In genomic region chr2:131128211-131128610, GRCm38 (mm10) we compare ENCODE assay signal across 9 mouse cellular contexts. TPM values are rescaled to one million over a fixed set of nuclear protein-coding genes. Genes with fewer than 3 reads are reported as not detected.
DNase-seq lines count a peak whose midpoint lies in the region; ATAC-seq lines count a peak whose summit lies in the region.
"Had no signal": no experiment of that assay in that cellular context is flagged by ENCODE, and none has a peak within 500 bp of the region (broad histone marks: within the 10 kb centered on the region; RNA-seq: fewer than 3 reads in every experiment).

No protein-coding gene starts in this region.

- no peaks in the 10 kb centered on the region for H3K36me3 ChIP-seq in liver, embryonic 16.5 days (ENCODE audit: control insufficient read depth, insufficient read depth)
- H3K36me3 ChIP-seq in stomach, embryonic 15.5 days = no peaks in the 10 kb centered on the region

- peak overlapping the region; percentile 64 for H3K4me3 ChIP-seq in liver, embryonic 16.5 days (ENCODE audit: low read depth, low read length)
- peak overlapping the region; percentile 65 for H3K4me3 ChIP-seq in stomach, embryonic 15.5 days (replicated peaks)

- peak; percentile 4 to 41 for DNase-seq in adrenal gland, adult (ENCODE audit: inconsistent age in 2 of 2, low spot score in 1 of 2)
- DNase-seq in adrenal gland, postnatal 10 days = no peak
- peak; percentile 12 for DNase-seq in urinary bladder, postnatal 14 days (ENCODE audit: low spot score)
- DNase-seq in urinary bladder, postnatal 36 days (ENCODE audit: low spot score in 2 of 2) = no peak
- DNase-seq in layer of hippocampus, postnatal 14 days (ENCODE audit: low spot score in 2 of 2) = no peak
- DNase-seq in adrenal gland, adult 8-10 months = no peak

- no peaks in the 10 kb centered on the region; the same call in 1 of the 2 replicates for H3K27me3 ChIP-seq in liver, embryonic 16.5 days (ENCODE audit: control insufficient read depth, insufficient read depth, low read depth, low read length)
- no peaks in the 10 kb centered on the region for H3K27me3 ChIP-seq in stomach, embryonic 15.5 days (replicated peaks)

- no peak overlapping the region; the same call in 1 of the 2 replicates for H3K27ac ChIP-seq in liver, embryonic 16.5 days (ENCODE audit: low read length)
- no peak overlapping the region for H3K27ac ChIP-seq in stomach, embryonic 15.5 days

- no peak for ATAC-seq in liver, embryonic 16.5 days (ENCODE audit: low read depth)
- no peak for ATAC-seq in stomach, embryonic 15.5 days (ENCODE audit: insufficient read depth, low FRiP score, low read depth)

- 75% methylated on average over 5 of the region's 5 CpGs for WGBS in liver, embryonic 16.5 days (ENCODE audit: insufficient replicate concordance)
- 65% methylated on average over 5 of the region's 5 CpGs for WGBS in stomach, embryonic 15.5 days

- peak overlapping the region; percentile 84 for H3K4me2 ChIP-seq in liver, embryonic 16.5 days (ENCODE audit: low read depth, low read length)
- peak overlapping the region; percentile 75 for H3K4me2 ChIP-seq in stomach, embryonic 15.5 days

- H3K9ac ChIP-seq in liver, embryonic 16.5 days (ENCODE audit: low read depth, low read length) = peak overlapping the region; percentile 8; the same call in 1 of the 2 replicates
- H3K9ac ChIP-seq in stomach, embryonic 15.5 days = peak overlapping the region; percentile 60; the same call in 1 of the 2 replicates

- H3K4me1 ChIP-seq in liver, embryonic 16.5 days (ENCODE audit: control insufficient read depth, low read depth, low read length) = peaks cover 60% of the 10 kb centered on the region
- H3K4me1 ChIP-seq in stomach, embryonic 15.5 days = peaks cover 26% of the 10 kb centered on the region

- H3K9me3 ChIP-seq in liver, embryonic 16.5 days (replicated peaks; ENCODE audit: control insufficient read depth, low read length) = no peaks in the 10 kb centered on the region
- no peaks in the 10 kb centered on the region for H3K9me3 ChIP-seq in stomach, embryonic 15.5 days

RNA-seq across cellular contexts. Expression of gene Hspa12b, which starts 1.1 kb away (rescaled TPM):
- 10 to 100 TPM; 23.5 to 27.5 TPM for total RNA-seq in adrenal gland, postnatal 10 days (2021)
- polyA plus RNA-seq in liver, embryonic 16.5 days (2015; fragmentation: Nextera tagmentation; extraction: Ambion mirVana) = 2.0 TPM in 2 replicates
- 16.9 TPM in 2 replicates for polyA plus RNA-seq in stomach, embryonic 15.5 days (2015; fragmentation: Nextera tagmentation; extraction: Ambion mirVana)
- total RNA-seq in layer of hippocampus, postnatal 14 days (2021) = 10 to 100 TPM in 1 of 2 experiments, 1 to 10 TPM in 1; 8.8 to 12.5 TPM
- total RNA-seq in adrenal gland, adult 8-10 months (2022) = 10 to 100 TPM in 2 of 4 experiments, 1 to 10 TPM in 2; 8.1 to 16.8 (median 10.4) TPM

RNA-seq across cellular contexts. Expression of gene Gm11037, which starts 5.1 kb away (rescaled TPM):
- total RNA-seq in adrenal gland, postnatal 10 days (2021) = not detected
- not detected in 2 replicates for polyA plus RNA-seq in liver, embryonic 16.5 days (2015; fragmentation: Nextera tagmentation; extraction: Ambion mirVana)
- polyA plus RNA-seq in stomach, embryonic 15.5 days (2015; fragmentation: Nextera tagmentation; extraction: Ambion mirVana) = not detected in 2 replicates
- not detected for total RNA-seq in layer of hippocampus, postnatal 14 days (2021)
- total RNA-seq in adrenal gland, adult 8-10 months (2022) = not detected
- total RNA-seq: hematopoietic stem cell, adult 5-6 weeks had no signal

RNA-seq across cellular contexts. Expression of gene 1700037H04Rik, which starts 31.7 kb away (rescaled TPM):
- 10 to 100 TPM; 82.0 to 96.4 TPM for total RNA-seq in adrenal gland, postnatal 10 days (2021)
- polyA plus RNA-seq in liver, embryonic 16.5 days (2015; fragmentation: Nextera tagmentation; extraction: Ambion mirVana) = 129 and 133 TPM in 2 replicates
- polyA plus RNA-seq in stomach, embryonic 15.5 days (2015; fragmentation: Nextera tagmentation; extraction: Ambion mirVana) = 74.2 and 75.0 TPM in 2 replicates
- 10 to 100 TPM; 64.5 to 64.6 TPM for total RNA-seq in layer of hippocampus, postnatal 14 days (2021)
- total RNA-seq in adrenal gland, adult 8-10 months (2022) = 10 to 100 TPM; 32.2 to 68.7 (median 53.9) TPM

RNA-seq across cellular contexts. Expression of gene Siglec1, which starts 41.6 kb away (rescaled TPM):
- total RNA-seq in adrenal gland, postnatal 10 days (2021) = 1 to 10 TPM; 3.8 to 3.9 TPM
- 1.4 and 1.8 TPM in 2 replicates for polyA plus RNA-seq in liver, embryonic 16.5 days (2015; fragmentation: Nextera tagmentation; extraction: Ambion mirVana)
- 0.40 and 0.48 TPM in 2 replicates for polyA plus RNA-seq in stomach, embryonic 15.5 days (2015; fragmentation: Nextera tagmentation; extraction: Ambion mirVana)
- total RNA-seq in layer of hippocampus, postnatal 14 days (2021) = under 1 TPM; 0.55 to 0.57 TPM
- total RNA-seq in adrenal gland, adult 8-10 months (2022) = 1 to 10 TPM; 5.1 to 6.4 (median 6.3) TPM
- total RNA-seq: hematopoietic stem cell, adult 5-6 weeks had no signal

RNA-seq across cellular contexts. Expression of gene Cenpb, which starts 51.7 kb away (rescaled TPM):
- total RNA-seq in adrenal gland, postnatal 10 days (2021) = 10 to 100 TPM; 76.2 to 86.6 TPM
- polyA plus RNA-seq in liver, embryonic 16.5 days (2015; fragmentation: Nextera tagmentation; extraction: Ambion mirVana) = 3.0 and 3.2 TPM in 2 replicates
- polyA plus RNA-seq in stomach, embryonic 15.5 days (2015; fragmentation: Nextera tagmentation; extraction: Ambion mirVana) = 15.4 and 16.4 TPM in 2 replicates
- 100 to 1,000 TPM; 102 to 109 TPM for total RNA-seq in layer of hippocampus, postnatal 14 days (2021)
- total RNA-seq in adrenal gland, adult 8-10 months (2022) = 10 to 100 TPM; 63.5 to 76.9 (median 73.5) TPM

Comparison
In these comparisons a context has a peak if more than half of its experiments do, and no peak if none do; other contexts are left out.
1. DNase-seq: peak in adrenal gland, adult (2 of 2) and urinary bladder, postnatal 14 days (single experiment); none in adrenal gland, postnatal 10 days (single experiment), urinary bladder, postnatal 36 days (0 of 2), layer of hippocampus, postnatal 14 days (0 of 2) and adrenal gland, adult 8-10 months (single experiment).